Mouse (Mus musculus) bone marrow, adult 2 months (tissue): ENCODE results near the gene Dclk1.

Experiments
- CTCF ChIP-seq: fragments of 200-500 bp; IDR thresholded peaks from 2 replicates; pipeline ENCODE4 v1.5.1; 2011; ENCODE audit warnings: low read length, control low read depth; ENCODE audit not compliant: control insufficient read depth, insufficient read depth
- POLR2A ChIP-seq: fragments of 200-500 bp; IDR thresholded peaks from 2 replicates; pipeline ENCODE4 v1.6.1; 2011; ENCODE audit warnings: low read depth, mild to moderate bottlenecking, control low read depth, low read length, borderline replicate concordance; ENCODE audit not compliant: control insufficient read depth

- TF ChIP-seq POLR2A (no peak), CTCF (no peak)
Measured at GRCm38 (mm10) chr3:55567476-55567875, 325.3 kb downstream of the Dclk1 start.
